Mouse (Mus musculus) thymus, adult 2 months (tissue): ENCODE results near the gene Carmil1.

Experiments
- CTCF ChIP-seq: fragments of 200-500 bp; IDR thresholded peaks from 2 replicates; pipeline ENCODE4 v1.5.1; 2012; ENCODE audit warnings: mild to moderate bottlenecking, control low read depth, low read length, moderate library complexity, borderline replicate concordance; ENCODE audit not compliant: control insufficient read depth, poor library complexity, insufficient read depth; ENCODE audit errors: extremely low read depth
- POLR2A ChIP-seq: fragments of 200-500 bp; IDR thresholded peaks from 2 replicates; pipeline ENCODE4 v1.6.1; 2012; ENCODE audit warnings: mild to moderate bottlenecking, low read length, control low read depth, moderate library complexity; ENCODE audit not compliant: control insufficient read depth, poor library complexity, insufficient read depth; ENCODE audit errors: extremely low read depth

DNA sequence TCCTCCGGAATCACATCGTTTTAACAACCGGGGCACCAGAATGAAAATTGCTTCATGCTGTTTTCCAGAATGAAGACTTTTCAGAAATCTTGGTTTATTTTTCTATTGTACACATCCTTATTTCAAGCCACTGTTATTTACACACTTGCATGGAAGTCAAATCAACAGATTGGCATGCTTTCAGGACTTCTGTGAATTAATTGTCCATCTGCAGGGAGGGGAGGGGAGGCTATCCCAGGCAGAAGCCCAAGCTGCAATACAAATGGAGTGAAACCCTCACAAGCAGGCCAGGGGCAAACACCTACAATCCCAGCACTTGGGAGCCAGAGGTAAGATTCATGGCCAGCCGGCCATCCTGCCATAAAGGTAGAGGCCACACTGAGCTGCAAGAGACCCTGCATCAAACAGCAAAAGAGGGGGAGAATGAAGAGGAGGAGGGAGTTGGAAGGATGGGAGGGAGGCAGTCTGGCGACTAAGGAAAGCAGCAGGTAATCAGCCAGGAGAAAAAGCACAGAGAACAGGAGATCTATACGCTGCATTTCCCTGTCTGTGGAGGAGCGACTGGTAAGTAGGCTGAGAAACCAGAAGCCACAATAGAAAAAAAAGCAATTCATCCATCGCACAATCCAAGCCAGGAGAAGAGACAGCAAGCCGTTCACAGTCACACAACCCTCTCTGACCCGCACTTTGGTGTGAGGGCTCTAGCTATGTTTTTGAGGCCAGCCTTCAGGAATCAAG, 48.7 kb downstream of the Carmil1 start:
- TF ChIP-seq POLR2A (no peak), CTCF (no peak)
